Mouse (Mus musculus) liver, embryonic 14.5 days (tissue): ENCODE measurements around the gene Mcrs1. TPM values are rescaled to one million over a fixed set of nuclear protein-coding genes. Genes with fewer than 3 reads are reported as not detected.
A peak's percentile ranks its signal among the peaks of the same experiment; 100 is the strongest.

Source experiments
- ATAC-seq: fragments of 200-750 bp; cut with Nextera tagmentation; 2 replicates; pipeline ENCODE4 v1.8.0; 2017; ENCODE audit warnings: moderate number of reproducible peaks, mild to moderate bottlenecking, moderate library complexity; ENCODE audit not compliant: insufficient read depth
- DNase-seq, 3 experiments: peaks; one replicate each; pipeline ENCODE4 v3.0.0-alpha.2; 2012 to 2013; ENCODE audit warnings: low read depth in 3 of 3, low spot score in 3 of 3
- H3K27ac ChIP-seq: fragments of 300-500 bp; sonication (generic); 2 replicates; pipeline ENCODE4 v1.5.1; 2014; ENCODE audit warnings: moderate library complexity, mild to moderate bottlenecking, control low read depth, inconsistent platforms
- H3K27me3 ChIP-seq: fragments of 300-500 bp; sonication (generic); 2 replicates; pipeline ENCODE4 v1.6.1; 2014; ENCODE audit warnings: mild to moderate bottlenecking, low read length, moderate library complexity; ENCODE audit not compliant: control insufficient read depth, insufficient read depth
- H3K36me3 ChIP-seq: fragments of 300-500 bp; sonication (generic); replicated peaks from 2 replicates; pipeline ENCODE4 v1.6.1; 2014; ENCODE audit warnings: low read depth; ENCODE audit not compliant: control insufficient read depth, insufficient read depth
- H3K4me1 ChIP-seq, 2 experiments: fragments of 200-500 bp in 1 of 2; fragments of 300-500 bp in 1 of 2; sonication (generic) in 1 of 2; replicated peaks; 2 replicates each; pipeline ENCODE4 v1.6.1; 2012 to 2014; ENCODE audit warnings: antibody characterized with exemption in 1 of 2, inconsistent platforms in 1 of 2, low read length in 1 of 2; ENCODE audit not compliant: control insufficient read depth in 2 of 2, insufficient read depth in 2 of 2
- H3K4me2 ChIP-seq: fragments of 300-500 bp; sonication (generic); 2 replicates; pipeline ENCODE4 v1.6.1; 2014; ENCODE audit warnings: low read depth, mild to moderate bottlenecking, control low read depth, moderate library complexity
- H3K4me3 ChIP-seq, 2 experiments: fragments of 200-500 bp in 1 of 2; fragments of 300-500 bp in 1 of 2; sonication (generic) in 1 of 2; 2 replicates each; pipeline ENCODE4 v1.5.1; 2012 to 2014; ENCODE audit warnings: low read depth in 2 of 2, low read length in 2 of 2, mild to moderate bottlenecking in 2 of 2, control low read depth in 1 of 2, inconsistent platforms in 1 of 2, moderate library complexity in 1 of 2; ENCODE audit not compliant: insufficient read depth in 1 of 2
- H3K9ac ChIP-seq: fragments of 300-500 bp; sonication (generic); replicated peaks from 2 replicates; pipeline ENCODE4 v1.6.1; 2014; ENCODE audit warnings: mild to moderate bottlenecking, control low read depth, moderate library complexity
- H3K9me3 ChIP-seq: fragments of 300-500 bp; sonication (generic); 2 replicates; pipeline ENCODE4 v1.6.1; 2016; ENCODE audit warnings: low read length, mixed read lengths; ENCODE audit not compliant: control insufficient read depth
- CTCF ChIP-seq: IDR thresholded peaks from 2 replicates; pipeline ENCODE4 v1.5.1; 2016; ENCODE audit warnings: antibody characterized with exemption, low read depth, control low read depth
- EP300 ChIP-seq: IDR thresholded peaks from 2 replicates; pipeline ENCODE4 v1.6.1; 2016; ENCODE audit warnings: antibody characterized with exemption, low read depth
- WGBS: fragments of 180-500 bp; shearing (Covaris S2); extraction: QIAGEN DNeasy Blood & Tissue Kit; methylation state at CpG from one replicate; pipeline ENCODE4 v1.1.7; 2014; ENCODE audit not compliant: insufficient replicate concordance; 5-methylcytosine and 5-hydroxymethylcytosine counted together
- polyA plus RNA-seq, 2 experiments: library from polyadenylated mRNA; depleted of rRNA in 1 of 2; stranded (reverse) in 1 of 2; unstranded in 1 of 2; fragments of >200 nt; fragmentation: Nextera tagmentation in 1 of 2; extraction: Ambion mirVana in 1 of 2; gene quantifications; 2 replicates each; pipeline versions ENCODE4 v1.2.1 to v1.2.3; 2012 to 2014

The Mcrs1 gene
- polyA plus RNA-seq, 2 experiments, result 25.6 to 41.2 TPM

DNA sequence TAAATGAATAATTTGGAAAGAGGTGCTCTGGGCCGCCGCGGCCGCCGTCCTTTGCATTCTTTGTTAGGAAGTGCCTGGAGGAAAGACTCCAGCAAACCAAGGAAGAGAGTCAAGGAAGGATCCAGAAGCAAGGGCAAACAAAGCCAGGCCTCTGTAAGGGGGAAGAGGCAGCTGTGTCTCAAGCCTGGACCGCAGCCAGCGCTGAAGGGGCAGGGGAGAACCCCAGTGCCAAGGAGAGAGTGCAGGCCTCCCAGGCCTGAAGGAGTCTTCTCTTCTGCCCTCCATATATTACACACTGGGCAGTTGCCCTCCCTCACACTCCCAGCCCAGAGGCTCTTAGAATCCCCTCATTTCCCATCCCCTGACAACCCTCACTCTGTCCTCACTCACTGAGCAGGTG lies 26.5 kb upstream of the Mcrs1 start:
- no peak for TF ChIP-seq EP300
- no peak for TF ChIP-seq CTCF
- H3K4me2 ChIP-seq, result no peak overlapping the region
- no peaks in the 10 kb centered on the region for H3K27me3 ChIP-seq
- H3K4me3 ChIP-seq, result no peak overlapping the region
- 86% methylated on average over 7 of the region's 7 CpGs for WGBS
- no peak overlapping the region for H3K27ac ChIP-seq
- no peaks in the 10 kb centered on the region for H3K36me3 ChIP-seq
- DNase-seq (no peak), ATAC-seq (no peak)
- H3K9ac ChIP-seq, result no peak overlapping the region
- no peaks in the 10 kb centered on the region for H3K9me3 ChIP-seq
- H3K4me1 ChIP-seq, result no peaks in the 10 kb centered on the region

DNA sequence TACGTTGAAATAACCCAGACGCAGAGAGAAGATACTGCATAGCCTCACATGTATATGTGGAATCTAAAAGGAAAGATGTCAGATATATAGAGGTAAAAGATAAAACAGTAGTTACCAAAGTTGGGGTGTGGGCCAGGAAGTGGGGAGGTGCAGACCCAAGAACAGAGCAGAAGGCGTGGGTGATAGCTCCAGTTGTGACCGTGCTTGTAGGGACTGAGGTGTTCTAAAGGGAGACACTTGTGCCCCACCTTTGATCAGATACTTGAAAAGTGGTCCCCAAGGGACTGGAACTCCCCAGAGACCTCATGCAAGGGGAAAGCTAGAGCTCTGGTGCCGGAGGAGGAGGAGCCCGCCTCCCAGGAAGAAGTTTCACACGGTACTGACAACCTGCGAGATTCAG lies 24.3 kb upstream of the Mcrs1 start:
- H3K4me2 ChIP-seq, result no peak overlapping the region
- H3K9ac ChIP-seq, result no peak overlapping the region
- H3K36me3 ChIP-seq, result no peaks in the 10 kb centered on the region
- WGBS, result 55% methylated on average over 8 of the region's 8 CpGs
- H3K27me3 ChIP-seq, result no peaks in the 10 kb centered on the region
- ATAC-seq (no peak), DNase-seq (no peak)
- H3K9me3 ChIP-seq, result no peaks in the 10 kb centered on the region
- TF ChIP-seq CTCF, result no peak
- no peak for TF ChIP-seq EP300
- no peak overlapping the region for H3K27ac ChIP-seq
- H3K4me1 ChIP-seq, result no peaks in the 10 kb centered on the region
- no peak overlapping the region for H3K4me3 ChIP-seq

DNA sequence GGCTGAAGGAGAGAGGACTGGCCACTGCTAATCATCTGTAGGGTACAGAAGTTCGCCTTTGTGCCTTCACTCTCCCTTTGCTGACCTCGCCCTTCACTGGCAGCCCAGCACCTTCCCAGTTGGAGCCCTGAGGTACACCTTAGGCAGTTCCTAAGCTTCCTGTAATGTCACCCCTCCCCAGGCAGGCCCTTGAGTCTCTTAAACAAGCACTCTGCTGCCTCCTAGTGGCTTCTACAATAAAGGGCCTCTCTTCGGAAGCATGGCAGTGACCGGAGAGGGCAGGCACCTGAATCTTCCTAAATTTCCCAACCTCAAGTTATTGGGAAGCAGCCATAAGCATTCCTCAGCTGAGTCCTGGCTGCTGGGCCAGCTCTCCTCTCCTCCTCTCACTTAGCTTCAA lies 13.9 kb upstream of the Mcrs1 start:
- Histone ChIP-seq H3K27me3 (no peaks in the 10 kb centered on the region), H3K9me3 (no peaks in the 10 kb centered on the region), H3K4me3 (no peak overlapping the region), H3K4me1 (0 out of 4 replicates have a peak, but pooled peaks cover 0 to 2% of the 10 kb centered on the region in 2 experiments), H3K9ac (no peak overlapping the region), H3K36me3 (no peaks in the 10 kb centered on the region), H3K4me2 (no peak overlapping the region), H3K27ac (no peak overlapping the region)
- DNase-seq (peak; percentile 47 to 62 (median 54)), ATAC-seq (0 out of 2 replicates have a peak, but pooled peaks have one; percentile 35)
- no peak for TF ChIP-seq EP300
- peak; percentile 85 for TF ChIP-seq CTCF
- WGBS, result 20% methylated on average over 4 of the region's 4 CpGs

DNA sequence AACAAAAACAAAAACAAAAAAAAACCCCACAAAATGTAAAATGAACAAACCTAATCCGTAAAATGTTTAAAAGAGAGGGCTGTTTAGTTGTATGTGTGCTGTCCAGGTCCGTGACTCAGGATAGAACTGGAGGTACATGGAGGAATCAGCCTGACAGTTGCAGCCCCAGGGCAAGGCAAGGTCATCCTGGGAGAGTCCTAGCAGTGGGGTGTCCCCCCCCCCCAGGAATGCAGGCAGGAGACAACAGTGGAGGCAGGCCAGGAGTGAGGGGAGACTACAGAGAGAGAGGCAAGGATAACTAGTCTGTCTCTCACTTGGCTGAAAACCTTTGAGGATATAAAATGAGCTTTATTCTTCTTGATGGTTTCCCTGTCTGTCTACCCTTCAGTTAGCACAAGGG lies 12.6 kb upstream of the Mcrs1 start:
- no peak overlapping the region for H3K9ac ChIP-seq
- 75% methylated on average over 2 of the region's 2 CpGs for WGBS

DNA sequence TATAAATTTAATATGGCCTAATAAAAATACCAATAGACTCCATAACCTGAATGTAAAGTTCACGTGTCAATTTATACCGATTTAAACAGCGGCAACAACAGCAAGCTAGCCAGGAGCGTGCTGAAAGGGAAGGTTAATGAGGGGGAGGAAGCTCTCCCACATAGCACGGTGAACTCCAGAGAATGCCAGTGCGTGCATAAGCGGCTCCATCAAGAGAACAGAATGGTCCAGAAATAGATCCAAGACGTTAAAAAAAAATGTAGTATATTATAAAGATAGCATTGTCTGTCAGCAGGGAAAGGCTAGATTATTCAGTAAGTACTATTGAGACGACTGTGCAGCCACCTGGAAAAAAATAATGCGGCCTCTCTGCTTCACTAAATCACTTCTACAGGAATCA lies 10.9 kb upstream of the Mcrs1 start:
- no peak for ATAC-seq
- no peaks in the 10 kb centered on the region for H3K36me3 ChIP-seq
- no peaks in the 10 kb centered on the region for H3K9me3 ChIP-seq
- WGBS, result 69% methylated on average over 10 of the region's 10 CpGs
- no peaks in the 10 kb centered on the region for H3K27me3 ChIP-seq
- no peak overlapping the region for H3K9ac ChIP-seq
- no peak overlapping the region for H3K27ac ChIP-seq
- H3K4me3 ChIP-seq, result no peak overlapping the region
- no peak for DNase-seq
- no peak overlapping the region for H3K4me2 ChIP-seq
- peaks cover 0 to 12% of the 10 kb centered on the region in 2 experiments; a peak in 3 of 4 replicates for H3K4me1 ChIP-seq
- TF ChIP-seq CTCF (no peak), EP300 (no peak)

More for the DNA sequence above, 12.6 kb upstream of the Mcrs1 start:
- H3K36me3 ChIP-seq, result no peaks in the 10 kb centered on the region
- H3K9me3 ChIP-seq, result no peaks in the 10 kb centered on the region
- no peak overlapping the region for H3K27ac ChIP-seq
- H3K4me1 ChIP-seq, result peaks cover 0 to 10% of the 10 kb centered on the region in 2 experiments; a peak in 3 of 4 replicates
- ATAC-seq (no peak), DNase-seq (no peak)
- TF ChIP-seq CTCF, result no peak
- no peak for TF ChIP-seq EP300
- no peak overlapping the region for H3K4me2 ChIP-seq
- H3K4me3 ChIP-seq, result no peak overlapping the region
- no peaks in the 10 kb centered on the region for H3K27me3 ChIP-seq
